Comparison of ENCODE assay signal across 15 mouse cellular contexts in the genomic region with DNA sequence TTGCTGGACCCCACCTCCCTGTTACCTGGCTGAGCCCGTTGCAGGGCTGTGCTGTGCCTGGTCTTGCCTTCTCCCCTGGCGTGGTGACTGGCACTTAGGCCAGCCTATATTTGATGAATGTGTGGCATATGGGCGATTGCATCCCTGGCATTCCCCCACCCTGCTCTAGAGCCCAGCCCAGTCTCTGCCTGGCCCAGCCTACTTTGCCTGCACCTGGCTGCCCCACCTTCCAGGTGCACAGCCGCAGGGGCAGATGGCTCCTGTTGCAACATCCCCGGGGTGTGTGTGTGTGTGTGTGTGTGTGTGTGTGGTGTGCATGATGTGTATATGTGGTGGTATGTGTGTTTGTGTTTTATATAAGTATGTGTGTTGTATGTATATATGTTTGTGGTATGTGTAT. TPM values are rescaled to one million over a fixed set of nuclear protein-coding genes. Genes with fewer than 3 reads are reported as not detected.
"Had no signal": no experiment of that assay in that cellular context is flagged by ENCODE, and none has a peak within 500 bp of the region (broad histone marks: within the 10 kb centered on the region; RNA-seq: fewer than 3 reads in every experiment).

No protein-coding gene starts in this region.

- H3K4me1 ChIP-seq: liver, embryonic 15.5 days had no signal

- H3K36me3 ChIP-seq: limb, embryonic 10.5 days; liver, embryonic 15.5 days; midbrain, embryonic 15.5 days; neural tube, embryonic 12.5 days had no signal

- DNase-seq: kidney, adult 8-10 months; kidney, postnatal 10 days; lung, adult 2 months; lung, postnatal 10 days; thymus, adult 2 months; thymus, postnatal 25 days had no signal

- H3K4me2 ChIP-seq: liver, embryonic 11.5 days; liver, embryonic 15.5 days; midbrain, embryonic 11.5 days; midbrain, embryonic 15.5 days; neural tube, embryonic 12.5 days had no signal

- H3K9ac ChIP-seq: liver, embryonic 15.5 days; midbrain, embryonic 15.5 days; neural tube, embryonic 12.5 days had no signal

- H3K9me3 ChIP-seq: limb, embryonic 10.5 days; liver, embryonic 15.5 days; midbrain, embryonic 15.5 days; neural tube, embryonic 12.5 days had no signal

- H3K4me3 ChIP-seq: limb, embryonic 10.5 days; liver, embryonic 15.5 days; megakaryocyte, embryonic 14.5 days; midbrain, embryonic 15.5 days; neural tube, embryonic 12.5 days had no signal

- ATAC-seq: midbrain, embryonic 15.5 days had no signal

- H3K27ac ChIP-seq: limb, embryonic 10.5 days; liver, embryonic 15.5 days; macrophage; midbrain, embryonic 15.5 days; neural tube, embryonic 12.5 days had no signal

- H3K27me3 ChIP-seq: liver, embryonic 15.5 days; midbrain, embryonic 15.5 days; neural tube, embryonic 12.5 days had no signal

RNA-seq across cellular contexts. Expression of a gene that starts 38.3 kb away (rescaled TPM):
- total RNA-seq: monocyte, adult 5-6 weeks had no signal
- polyA plus RNA-seq: liver, embryonic 11.5 days; liver, embryonic 15.5 days had no signal
